Mouse (Mus musculus): ENCODE results near the gene Dusp7.
A peak's percentile ranks its signal among the peaks of the same experiment; 100 is the strongest.

The Dusp7 gene

GRCm38 (mm10) chr9:106354810-106355209, 13.6 kb upstream of the Dusp7 start:
- no peak for DNase-seq (ENCODE audit: low read depth in 1 of 2, low spot score in 2 of 2)

- no peak for DNase-seq (ENCODE audit: low read depth in 1 of 2, low spot score in 2 of 2)
Measured at GRCm38 (mm10) chr9:106355217-106355974, 13.0 kb upstream of the Dusp7 start.

- no peak for DNase-seq (ENCODE audit: low read depth in 1 of 2, low spot score in 2 of 2)
Measured at GRCm38 (mm10) chr9:106355975-106356286, 12.5 kb upstream of the Dusp7 start.

GRCm38 (mm10) chr9:106356323-106356844, 12.0 kb upstream of the Dusp7 start:
- DNase-seq (ENCODE audit: low read depth in 1 of 2, low spot score in 2 of 2) = no peak

GRCm38 (mm10) chr9:106357167-106357566, 11.3 kb upstream of the Dusp7 start:
- no peak for DNase-seq (ENCODE audit: low read depth in 1 of 2, low spot score in 2 of 2)

GRCm38 (mm10) chr9:106359297-106359696, 9.1 kb upstream of the Dusp7 start:
- no peak for DNase-seq (ENCODE audit: low read depth in 1 of 2, low spot score in 2 of 2)

GRCm38 (mm10) chr9:106361140-106361539, 7.3 kb upstream of the Dusp7 start:
- no peak for DNase-seq (ENCODE audit: low read depth in 1 of 2, low spot score in 2 of 2)

- DNase-seq (ENCODE audit: low read depth in 1 of 2, low spot score in 2 of 2) = no peak
Measured at GRCm38 (mm10) chr9:106365333-106365732, 3.1 kb upstream of the Dusp7 start.

GRCm38 (mm10) chr9:106366188-106366587, 2.2 kb upstream of the Dusp7 start:
- no peak for DNase-seq (ENCODE audit: low read depth in 1 of 2, low spot score in 2 of 2)

- no peak for DNase-seq (ENCODE audit: low read depth in 1 of 2, low spot score in 2 of 2)
Measured at GRCm38 (mm10) chr9:106367001-106367400, 1.4 kb upstream of the Dusp7 start.

- peak; percentile 93 to 96 for DNase-seq (ENCODE audit: low read depth in 1 of 2, low spot score in 2 of 2)
Measured at GRCm38 (mm10) chr9:106367592-106368111, 780 bp upstream of the Dusp7 start.

- no peak for DNase-seq (ENCODE audit: low read depth in 1 of 2, low spot score in 2 of 2)
Measured at GRCm38 (mm10) chr9:106368831-106369501, 534 bp downstream of the Dusp7 start.

GRCm38 (mm10) chr9:106369801-106370485, 1.5 kb downstream of the Dusp7 start:
- no peak for DNase-seq (ENCODE audit: low read depth in 1 of 2, low spot score in 2 of 2)

GRCm38 (mm10) chr9:106370620-106371383, 2.4 kb downstream of the Dusp7 start:
- DNase-seq (ENCODE audit: low read depth in 1 of 2, low spot score in 2 of 2) = no peak

- no peak for DNase-seq (ENCODE audit: low read depth in 1 of 2, low spot score in 2 of 2)
Measured at GRCm38 (mm10) chr9:106371384-106371671, 2.9 kb downstream of the Dusp7 start.

- peak; percentile 65 to 69 for DNase-seq (ENCODE audit: low read depth in 1 of 2, low spot score in 2 of 2)
Measured at GRCm38 (mm10) chr9:106371776-106372175, 3.3 kb downstream of the Dusp7 start.

- no peak for DNase-seq (ENCODE audit: low read depth in 1 of 2, low spot score in 2 of 2)
Measured at GRCm38 (mm10) chr9:106372431-106373412, 4.3 kb downstream of the Dusp7 start.

GRCm38 (mm10) chr9:106373973-106374372, 5.5 kb downstream of the Dusp7 start:
- DNase-seq (ENCODE audit: low read depth in 1 of 2, low spot score in 2 of 2) = no peak

- DNase-seq (ENCODE audit: low read depth in 1 of 2, low spot score in 2 of 2) = no peak
Measured at GRCm38 (mm10) chr9:106377247-106377646, 8.8 kb downstream of the Dusp7 start.

GRCm38 (mm10) chr9:106378045-106378444, 9.6 kb downstream of the Dusp7 start:
- no peak for DNase-seq (ENCODE audit: low read depth in 1 of 2, low spot score in 2 of 2)

All from monocyte, adult 2 months (primary cell).